Mouse (Mus musculus): ENCODE data around the gene Gm17175. TPM values are rescaled to one million over a fixed set of nuclear protein-coding genes. Genes with fewer than 3 reads are reported as not detected.
"Not testable (repeated sequence)": the region's sequence is repeated elsewhere in the genome, so short reads cannot be mapped to it uniquely, and the experiment has no call there.

Gene Gm17175
- polyA plus RNA-seq (2014; fragmentation: Nextera tagmentation; extraction: Ambion mirVana): not detected in 2 replicates

GRCm38 (mm10) chr14:51573963-51574362 is at the start of gene Gm17175:
TSS of gene Gm17175 (minus strand) at chr14:51574063.
- 91% methylated on average over 2 of the region's 2 CpGs for WGBS

DNA sequence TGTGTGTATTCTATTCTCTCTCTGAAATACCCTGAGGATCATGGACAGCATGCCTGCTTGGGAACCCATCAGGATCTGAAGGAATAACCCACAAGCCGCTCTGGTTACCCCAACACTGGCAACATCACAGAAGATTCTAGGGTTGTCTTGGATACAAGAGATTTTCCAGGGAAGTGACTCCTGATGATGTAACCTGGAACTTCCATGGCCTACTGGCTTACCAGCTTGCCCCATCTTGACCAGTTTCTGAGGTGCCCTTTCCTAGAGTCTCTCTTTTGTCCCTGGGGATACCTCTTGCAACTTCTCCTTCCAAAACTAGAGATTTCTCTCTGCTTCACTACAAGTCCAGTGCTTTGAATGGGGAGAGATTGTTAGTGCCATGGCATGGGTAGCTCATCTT is 37.3 kb upstream of the Gm17175 start, which contains the start of gene Gm17078:
Gene Gm17078, minus strand, starts transcription at position 101 of the 400 bp plus-strand sequence.
- Histone ChIP-seq H3K27ac (ENCODE audit: low read depth, low read length) (no peak within 1 kb of the TSS), H3K4me1 (ENCODE audit: control insufficient read depth, insufficient read depth, low read length) (no peaks in the 10 kb centered on the region), H3K9ac (ENCODE audit: low read depth, low read length) (no peak within 1 kb of the TSS), H3K36me3 (ENCODE audit: control insufficient read depth, insufficient read depth, low read length) (no peaks in the 10 kb centered on the region), H3K4me2 (replicated peaks; ENCODE audit: low read depth, low read length) (no peak within 1 kb of the TSS), H3K9me3 (ENCODE audit: control insufficient read depth, low read length) (no peaks in the 10 kb centered on the region), H3K27me3 (ENCODE audit: control insufficient read depth, insufficient read depth, low read length) (no peaks in the 10 kb centered on the region), H3K4me3 (ENCODE audit: low read length) (no peak within 1 kb of the TSS)
- 86% methylated on average over 1 of the region's 1 CpGs for WGBS
- no peak for ATAC-seq (ENCODE audit: low FRiP score, low TSS enrichment)

More at GRCm38 (mm10) chr14:51573963-51574362, at the start of gene Gm17175:
- ATAC-seq (ENCODE audit: low FRiP score, low TSS enrichment); H3K36me3 ChIP-seq (ENCODE audit: control insufficient read depth, insufficient read depth, low read length); H3K27ac ChIP-seq (ENCODE audit: low read depth, low read length); H3K4me3 ChIP-seq (ENCODE audit: low read length); H3K4me1 ChIP-seq (ENCODE audit: control insufficient read depth, insufficient read depth, low read length); H3K4me2 ChIP-seq (replicated peaks; ENCODE audit: low read depth, low read length); H3K9ac ChIP-seq (ENCODE audit: low read depth, low read length); H3K27me3 ChIP-seq (ENCODE audit: control insufficient read depth, insufficient read depth, low read length); H3K9me3 ChIP-seq (ENCODE audit: control insufficient read depth, low read length): not testable (repeated sequence)

DNA sequence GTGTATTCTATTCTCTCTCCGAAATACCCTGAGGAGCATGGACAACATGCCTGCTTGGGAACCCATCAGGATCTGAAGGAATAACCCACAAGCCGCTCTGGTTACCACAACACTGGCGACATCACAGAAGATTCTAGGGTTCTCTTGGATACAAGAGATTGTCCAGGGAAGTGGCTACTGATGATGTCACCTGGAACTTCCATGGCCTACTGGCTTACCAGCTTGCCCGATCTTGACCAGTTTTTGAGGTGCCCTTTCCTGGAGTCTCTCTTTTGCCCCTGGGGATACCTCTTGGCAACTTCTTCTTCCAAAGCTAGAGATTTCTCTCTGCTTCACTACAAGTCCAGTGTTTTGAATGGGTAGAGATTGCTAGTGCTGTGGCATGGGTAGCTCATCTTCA is 18.2 kb upstream of the Gm17175 start, which contains the start of gene Gm17174:
Gene Gm17174, minus strand, starts transcription at position 101 of the 400 bp plus-strand sequence.
- ATAC-seq (ENCODE audit: low FRiP score, low TSS enrichment); H3K9me3 ChIP-seq (ENCODE audit: control insufficient read depth, low read length): not testable (repeated sequence)

GRCm38 (mm10) chr14:51552490-51552889 is 21.4 kb downstream of the Gm17175 start, which contains the start of gene Gm5622:
TSS of gene Gm5622 (plus strand) at chr14:51552790.
- no peaks in the 10 kb centered on the region for H3K9me3 ChIP-seq (ENCODE audit: control insufficient read depth, low read length)
- H3K36me3 ChIP-seq (ENCODE audit: control insufficient read depth, insufficient read depth, low read length): no peaks in the 10 kb centered on the region
- no peaks in the 10 kb centered on the region for H3K4me1 ChIP-seq (ENCODE audit: control insufficient read depth, insufficient read depth, low read length)
- no peaks in the 10 kb centered on the region for H3K27me3 ChIP-seq (ENCODE audit: control insufficient read depth, insufficient read depth, low read length)
- H3K4me2 ChIP-seq (replicated peaks; ENCODE audit: low read depth, low read length): no peak within 1 kb of the TSS
- no peak for ATAC-seq (ENCODE audit: low FRiP score, low TSS enrichment)
- 95% methylated on average over 4 of the region's 4 CpGs for WGBS
- no peak within 1 kb of the TSS for H3K27ac ChIP-seq (ENCODE audit: low read depth, low read length)
- no peak within 1 kb of the TSS for H3K4me3 ChIP-seq (ENCODE audit: low read length)
- no peak within 1 kb of the TSS for H3K9ac ChIP-seq (ENCODE audit: low read depth, low read length)

More for the DNA sequence above, 18.2 kb upstream of the Gm17175 start, which contains the start of gene Gm17174:
- H3K36me3 ChIP-seq (ENCODE audit: control insufficient read depth, insufficient read depth, low read length); H3K4me1 ChIP-seq (ENCODE audit: control insufficient read depth, insufficient read depth, low read length); H3K27me3 ChIP-seq (ENCODE audit: control insufficient read depth, insufficient read depth, low read length); H3K4me3 ChIP-seq (ENCODE audit: low read length); H3K4me2 ChIP-seq (replicated peaks; ENCODE audit: low read depth, low read length); H3K9ac ChIP-seq (ENCODE audit: low read depth, low read length); H3K27ac ChIP-seq (ENCODE audit: low read depth, low read length): not testable (repeated sequence)
- WGBS: 93% methylated on average over 4 of the region's 4 CpGs

Other genes with a start within 250 kb of the Gm17175 start
- not detected in 2 replicates for gene Gm7247, start 212.3 kb downstream of the Gm17175 start, polyA plus RNA-seq (2014; fragmentation: Nextera tagmentation; extraction: Ambion mirVana)
- gene Vmn2r88, start 163.2 kb downstream of the Gm17175 start, polyA plus RNA-seq (2014; fragmentation: Nextera tagmentation; extraction: Ambion mirVana): not detected in 2 replicates
- not detected in 2 replicates for gene Vmn2r89, start 122.2 kb downstream of the Gm17175 start, polyA plus RNA-seq (2014; fragmentation: Nextera tagmentation; extraction: Ambion mirVana)
- gene Gm5622, start 21.3 kb downstream of the Gm17175 start, polyA plus RNA-seq (2014; fragmentation: Nextera tagmentation; extraction: Ambion mirVana): not detected in 2 replicates
- gene Gm17174, start 18.1 kb upstream of the Gm17175 start, polyA plus RNA-seq (2014; fragmentation: Nextera tagmentation; extraction: Ambion mirVana): not detected in 2 replicates
- not detected in 2 replicates for gene Gm17078, start 37.2 kb upstream of the Gm17175 start, polyA plus RNA-seq (2014; fragmentation: Nextera tagmentation; extraction: Ambion mirVana)
- gene Gm4181, start 61.6 kb upstream of the Gm17175 start, polyA plus RNA-seq (2014; fragmentation: Nextera tagmentation; extraction: Ambion mirVana): not detected in 2 replicates
- gene Gm17079, start 121.4 kb upstream of the Gm17175 start, polyA plus RNA-seq (2014; fragmentation: Nextera tagmentation; extraction: Ambion mirVana): not detected in 2 replicates
- gene Gm5800, start 143.1 kb upstream of the Gm17175 start, polyA plus RNA-seq (2014; fragmentation: Nextera tagmentation; extraction: Ambion mirVana): not detected in 2 replicates
- gene Ang4, start 199.5 kb upstream of the Gm17175 start, polyA plus RNA-seq (2014; fragmentation: Nextera tagmentation; extraction: Ambion mirVana): not detected in 2 replicates
- gene AY358078, start 226.0 kb upstream of the Gm17175 start, polyA plus RNA-seq (2014; fragmentation: Nextera tagmentation; extraction: Ambion mirVana): not detected in 2 replicates